Mouse (Mus musculus): ENCODE data around the gene Metap2. TPM values are rescaled to one million over a fixed set of nuclear protein-coding genes. Genes with fewer than 3 reads are reported as not detected.

Gene Metap2
- total and polyA plus RNA-seq, 2 experiments from 2014 or later = 50.6 to 168 TPM

DNA sequence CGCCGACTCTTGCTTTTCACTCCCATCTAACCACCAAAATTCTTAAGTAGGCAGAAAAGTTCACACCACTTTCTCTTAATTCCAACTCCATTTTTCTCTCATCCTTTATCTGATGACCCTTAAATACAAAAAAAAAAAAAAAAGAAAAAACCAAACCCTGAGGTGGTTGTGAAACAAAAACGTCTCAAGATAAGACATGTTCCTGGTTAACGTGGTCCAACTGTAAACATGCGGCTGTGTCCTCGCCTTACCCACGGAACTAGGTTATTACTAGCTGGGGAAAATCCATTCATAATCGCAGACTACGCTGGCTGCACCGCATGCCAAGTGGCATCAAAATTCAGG lies 8.3 kb downstream of the Metap2 start:
- H3K4me1 ChIP-seq (ENCODE audit: insufficient read depth, low read length) = peaks cover 3% of the 10 kb centered on the region; the same call in 1 of the 2 replicates
- WGBS = 17% methylated on average over 10 of the region's 10 CpGs
- H3K9ac ChIP-seq (replicated peaks; ENCODE audit: low read length, poor library complexity, severe bottlenecking) = peak overlapping the region; percentile 92
- no peaks in the 10 kb centered on the region; the same call in none of the 2 replicates for H3K36me3 ChIP-seq (ENCODE audit: insufficient read depth, low read length)
- peak overlapping the region; percentile 80 for H3K4me2 ChIP-seq (ENCODE audit: low read depth, low read length, poor library complexity, severe bottlenecking)
- DNase-seq (ENCODE audit: low spot score) (no peak), ATAC-seq (ENCODE audit: low FRiP score) (no peak)
- peak overlapping the region; percentile 94 for H3K4me3 ChIP-seq (ENCODE audit: low read depth, low read length)
- no peaks in the 10 kb centered on the region for H3K9me3 ChIP-seq (ENCODE audit: low read length)
- H3K27me3 ChIP-seq (ENCODE audit: insufficient read depth, low read length) = no peaks in the 10 kb centered on the region
- H3K27ac ChIP-seq (ENCODE audit: low read depth, low read length) = peak overlapping the region; percentile 93
- TF ChIP-seq CTCF (IDR thresholded peaks at IDR 0.05) = no peak

DNA sequence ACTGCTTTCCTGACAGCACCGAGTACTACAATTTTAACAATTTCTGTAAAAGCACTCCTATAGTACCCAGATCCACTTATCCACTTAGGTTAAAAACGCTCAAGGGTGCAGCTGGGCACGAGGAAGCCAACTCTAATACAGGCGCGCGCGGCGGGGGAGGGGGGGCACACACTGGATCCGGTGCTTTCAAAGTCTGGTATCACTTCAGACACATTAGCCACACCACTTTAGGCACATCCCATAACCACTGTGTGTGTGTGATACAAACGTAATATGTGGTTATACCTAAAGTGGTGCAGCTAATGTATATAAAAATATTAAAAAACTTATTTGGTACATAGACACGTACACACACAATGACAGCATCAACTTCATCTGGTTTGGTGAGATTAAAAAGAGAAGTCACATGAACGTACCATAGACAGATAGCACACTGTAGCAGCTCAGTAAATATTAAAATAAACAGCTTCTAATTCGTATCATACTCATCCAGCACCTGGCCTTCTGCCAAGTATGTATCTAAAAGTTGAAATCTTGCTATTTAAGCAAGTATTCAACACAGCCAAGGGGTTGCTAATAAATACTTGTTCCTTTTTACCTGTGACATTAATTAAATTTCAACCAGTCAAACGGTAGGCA lies 10.9 kb downstream of the Metap2 start:
- ATAC-seq (ENCODE audit: low FRiP score) (no peak), DNase-seq (ENCODE audit: low spot score) (no peak)
- Histone ChIP-seq H3K9me3 (ENCODE audit: low read length) (no peaks in the 10 kb centered on the region), H3K27me3 (ENCODE audit: insufficient read depth, low read length) (no peaks in the 10 kb centered on the region), H3K4me1 (ENCODE audit: insufficient read depth, low read length) (peaks cover 3% of the 10 kb centered on the region; the same call in 1 of the 2 replicates), H3K9ac (replicated peaks; ENCODE audit: low read length, poor library complexity, severe bottlenecking) (no peak overlapping the region), H3K4me2 (ENCODE audit: low read depth, low read length, poor library complexity, severe bottlenecking) (no peak overlapping the region), H3K27ac (ENCODE audit: low read depth, low read length) (no peak overlapping the region), H3K4me3 (ENCODE audit: low read depth, low read length) (no peak overlapping the region), H3K36me3 (ENCODE audit: insufficient read depth, low read length) (peaks cover 3% of the 10 kb centered on the region)
- TF ChIP-seq CTCF (IDR thresholded peaks at IDR 0.05) = no peak
- WGBS = 94% methylated on average over 14 of the region's 14 CpGs

DNA sequence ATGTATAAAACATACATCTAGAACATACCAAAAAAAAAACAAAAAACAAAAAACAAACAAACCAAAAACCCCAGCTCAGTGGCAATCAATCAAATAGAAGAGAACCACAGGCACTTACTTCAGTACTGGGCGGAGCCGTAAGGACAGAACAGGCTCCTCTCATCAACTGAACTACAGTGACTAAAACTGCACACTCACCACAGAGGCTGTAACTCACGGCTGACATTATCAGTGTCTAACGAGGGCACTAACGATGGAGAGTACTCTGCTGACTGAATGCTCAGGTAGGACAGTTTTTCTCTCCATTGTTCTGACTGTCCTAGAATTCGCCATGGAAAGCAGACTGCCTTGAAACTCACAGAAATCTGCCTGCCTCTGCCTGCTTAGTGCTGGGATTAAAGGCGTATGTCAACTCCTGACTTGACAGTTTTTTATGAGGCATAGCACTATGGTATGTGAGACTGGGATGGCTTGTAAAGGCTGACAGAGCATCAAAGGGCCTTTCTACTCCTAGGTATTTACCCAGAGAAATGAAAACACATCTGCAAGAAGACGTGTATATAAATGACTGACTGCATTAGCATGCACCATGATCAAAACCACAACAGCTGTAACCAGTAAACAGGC lies 14.0 kb downstream of the Metap2 start:
- H3K27ac ChIP-seq (ENCODE audit: low read depth, low read length) = no peak overlapping the region
- WGBS = 91% methylated on average over 8 of the region's 8 CpGs
- no peaks in the 10 kb centered on the region for H3K9me3 ChIP-seq (ENCODE audit: low read length)
- H3K4me1 ChIP-seq (ENCODE audit: insufficient read depth, low read length) = no peaks in the 10 kb centered on the region
- no peak for ATAC-seq (ENCODE audit: low FRiP score)
- H3K36me3 ChIP-seq (ENCODE audit: insufficient read depth, low read length) = peaks cover 17% of the 10 kb centered on the region
- no peak overlapping the region for H3K9ac ChIP-seq (replicated peaks; ENCODE audit: low read length, poor library complexity, severe bottlenecking)
- no peak for TF ChIP-seq CTCF (IDR thresholded peaks at IDR 0.05)
- no peaks in the 10 kb centered on the region for H3K27me3 ChIP-seq (ENCODE audit: insufficient read depth, low read length)
- no peak overlapping the region for H3K4me3 ChIP-seq (ENCODE audit: low read depth, low read length)
- no peak overlapping the region for H3K4me2 ChIP-seq (ENCODE audit: low read depth, low read length, poor library complexity, severe bottlenecking)
- DNase-seq (ENCODE audit: low spot score) = no peak

DNA sequence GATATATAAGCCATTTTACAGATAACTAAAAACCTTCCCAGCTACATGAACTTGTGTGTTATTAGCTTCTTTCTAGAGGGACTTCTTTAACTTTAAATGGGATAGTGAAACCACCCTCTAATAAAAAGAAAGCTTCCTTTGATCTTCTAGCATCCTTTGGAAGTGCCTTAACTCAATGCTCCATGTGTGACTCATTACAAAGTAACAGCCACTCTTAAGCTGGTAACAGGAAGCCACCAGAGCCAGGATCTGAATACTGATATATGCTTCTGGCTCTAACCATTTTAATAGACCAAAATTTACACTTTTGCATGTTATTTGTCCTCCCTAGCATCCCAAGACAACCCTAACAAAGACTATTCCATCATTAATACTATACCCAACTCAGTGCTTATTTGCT lies 15.0 kb downstream of the Metap2 start:
- no peak overlapping the region for H3K4me2 ChIP-seq (ENCODE audit: low read depth, low read length, poor library complexity, severe bottlenecking)
- no peak overlapping the region for H3K27ac ChIP-seq (ENCODE audit: low read depth, low read length)
- no peak overlapping the region for H3K9ac ChIP-seq (replicated peaks; ENCODE audit: low read length, poor library complexity, severe bottlenecking)
- H3K4me1 ChIP-seq (ENCODE audit: insufficient read depth, low read length) = no peaks in the 10 kb centered on the region
- H3K4me3 ChIP-seq (ENCODE audit: low read depth, low read length) = no peak overlapping the region
- ATAC-seq (ENCODE audit: low FRiP score) = no peak
- DNase-seq (ENCODE audit: low spot score) = no peak
- no peaks in the 10 kb centered on the region for H3K27me3 ChIP-seq (ENCODE audit: insufficient read depth, low read length)
- H3K36me3 ChIP-seq (ENCODE audit: insufficient read depth, low read length) = peaks cover 17% of the 10 kb centered on the region
- no peaks in the 10 kb centered on the region for H3K9me3 ChIP-seq (ENCODE audit: low read length)
- no peak for TF ChIP-seq CTCF (IDR thresholded peaks at IDR 0.05)

DNA sequence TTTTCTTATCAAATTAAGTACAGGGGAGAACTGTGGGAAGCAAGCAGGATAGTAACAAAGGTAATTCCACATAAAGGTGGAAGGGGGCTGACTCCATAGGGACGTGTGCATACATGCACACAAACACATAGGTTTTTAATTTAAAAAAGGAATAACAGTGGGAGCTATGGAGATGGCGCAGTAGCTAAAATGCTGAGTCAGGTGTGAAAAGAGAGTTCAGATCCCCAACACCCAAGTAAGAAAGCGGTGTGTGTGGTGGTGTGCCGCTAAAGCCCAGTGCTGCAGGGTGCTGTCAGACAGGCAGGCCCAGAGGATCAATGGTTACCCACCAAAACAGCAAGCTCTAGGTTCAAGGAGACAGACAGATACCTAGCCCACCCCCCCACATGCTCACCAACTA lies 18.2 kb downstream of the Metap2 start:
- Histone ChIP-seq H3K4me1 (ENCODE audit: insufficient read depth, low read length) (no peaks in the 10 kb centered on the region), H3K27ac (ENCODE audit: low read depth, low read length) (no peak overlapping the region), H3K9ac (replicated peaks; ENCODE audit: low read length, poor library complexity, severe bottlenecking) (no peak overlapping the region), H3K36me3 (ENCODE audit: insufficient read depth, low read length) (peaks cover 17% of the 10 kb centered on the region; the same call in 1 of the 2 replicates), H3K9me3 (ENCODE audit: low read length) (no peaks in the 10 kb centered on the region), H3K4me2 (ENCODE audit: low read depth, low read length, poor library complexity, severe bottlenecking) (no peak overlapping the region), H3K4me3 (ENCODE audit: low read depth, low read length) (no peak overlapping the region), H3K27me3 (ENCODE audit: insufficient read depth, low read length) (no peaks in the 10 kb centered on the region)
- 94% methylated on average over 4 of the region's 4 CpGs for WGBS
- ATAC-seq (ENCODE audit: low FRiP score) = no peak
- DNase-seq (ENCODE audit: low spot score) = no peak
- TF ChIP-seq CTCF (IDR thresholded peaks at IDR 0.05) = no peak

DNA sequence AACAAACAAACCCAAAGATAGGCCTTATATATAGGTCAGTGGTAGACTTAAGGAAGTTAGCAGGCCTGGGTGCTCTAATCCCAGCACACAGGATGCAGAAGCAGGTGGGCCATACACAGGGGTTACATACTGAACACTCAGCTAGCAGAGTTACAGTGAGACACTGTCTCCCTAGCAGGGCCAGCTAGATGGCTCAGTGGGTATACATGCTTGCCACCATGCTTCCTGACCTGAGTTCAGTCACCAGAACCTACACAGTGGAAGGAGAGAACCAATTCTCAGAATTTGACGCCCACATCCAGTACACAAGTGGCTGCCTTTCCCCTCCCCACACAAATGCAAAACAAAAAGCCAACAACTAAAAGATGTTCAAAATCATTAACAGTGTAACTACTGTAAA lies 20.1 kb downstream of the Metap2 start:
- DNase-seq (ENCODE audit: low spot score) (no peak), ATAC-seq (ENCODE audit: low FRiP score) (no peak)
- Histone ChIP-seq H3K9me3 (ENCODE audit: low read length) (no peaks in the 10 kb centered on the region), H3K27me3 (ENCODE audit: insufficient read depth, low read length) (no peaks in the 10 kb centered on the region), H3K4me3 (ENCODE audit: low read depth, low read length) (no peak overlapping the region), H3K4me1 (ENCODE audit: insufficient read depth, low read length) (no peaks in the 10 kb centered on the region), H3K36me3 (ENCODE audit: insufficient read depth, low read length) (peaks cover 14% of the 10 kb centered on the region; the same call in 1 of the 2 replicates), H3K4me2 (ENCODE audit: low read depth, low read length, poor library complexity, severe bottlenecking) (no peak overlapping the region), H3K27ac (ENCODE audit: low read depth, low read length) (no peak overlapping the region), H3K9ac (replicated peaks; ENCODE audit: low read length, poor library complexity, severe bottlenecking) (no peak overlapping the region)
- no peak for TF ChIP-seq CTCF (IDR thresholded peaks at IDR 0.05)
- 89% methylated on average over 1 of the region's 1 CpGs for WGBS
